Mouse (Mus musculus): ENCODE results near the gene Usp43. TPM values are rescaled to one million over a fixed set of nuclear protein-coding genes. Genes with fewer than 3 reads are reported as not detected.

Usp43 gene
- 1 to 10 TPM; 4.0 to 7.6 TPM for total RNA-seq (2021)

DNA sequence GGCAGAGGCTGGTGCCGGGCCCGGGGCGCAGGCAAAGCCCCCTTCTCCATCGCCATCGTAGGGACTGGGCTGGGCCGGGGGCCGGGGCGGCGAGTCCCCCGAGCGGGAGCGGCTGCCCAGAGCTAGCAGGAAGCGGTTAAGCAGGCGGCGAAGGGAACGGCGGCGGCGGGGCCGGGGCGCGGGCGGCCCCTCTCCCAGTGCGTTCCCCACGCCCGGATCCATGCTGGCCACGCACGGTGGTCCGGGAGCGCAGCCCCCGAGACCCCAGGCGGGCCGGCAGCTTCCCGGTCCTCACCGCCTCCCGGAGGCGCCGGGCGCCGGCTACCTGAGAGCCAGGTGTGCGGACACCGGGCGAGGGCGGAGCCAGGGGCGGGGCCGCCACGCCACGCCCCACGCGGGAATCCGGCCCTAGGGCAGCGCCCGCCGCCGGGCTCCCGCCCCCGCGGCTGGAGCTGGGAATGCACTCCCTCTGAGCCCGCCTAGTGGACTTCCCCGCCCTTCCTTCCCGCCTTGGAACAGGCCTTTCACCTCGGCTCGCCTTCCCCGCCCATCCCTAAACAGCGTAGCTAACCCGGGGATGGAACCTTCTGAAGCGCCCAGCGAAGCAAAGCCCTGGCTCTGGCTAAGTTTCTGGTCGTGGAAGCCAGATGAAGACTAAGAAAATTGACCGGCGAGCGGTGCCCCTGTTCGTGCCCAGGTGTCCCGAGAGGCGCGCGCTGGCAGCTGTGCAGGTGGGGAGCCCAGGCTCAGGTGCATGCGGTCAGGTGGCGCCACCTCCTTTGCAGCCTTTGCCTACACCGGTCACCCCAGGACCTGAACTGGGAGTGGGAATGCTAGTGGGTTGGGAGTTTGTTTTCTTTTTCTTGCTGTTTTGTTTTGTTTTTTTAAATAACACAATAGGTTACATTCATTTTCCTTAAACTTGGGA, at the start of gene Usp43:
Gene Usp43, minus strand, starts transcription at position 327 of the 928 bp plus-strand sequence.
- DNase-seq (ENCODE audit: low spot score in 2 of 2), result peak in 1 of 2 experiments; percentile 17
- intact Hi-C loops (cut with DNase I), result no loop called here

DNA sequence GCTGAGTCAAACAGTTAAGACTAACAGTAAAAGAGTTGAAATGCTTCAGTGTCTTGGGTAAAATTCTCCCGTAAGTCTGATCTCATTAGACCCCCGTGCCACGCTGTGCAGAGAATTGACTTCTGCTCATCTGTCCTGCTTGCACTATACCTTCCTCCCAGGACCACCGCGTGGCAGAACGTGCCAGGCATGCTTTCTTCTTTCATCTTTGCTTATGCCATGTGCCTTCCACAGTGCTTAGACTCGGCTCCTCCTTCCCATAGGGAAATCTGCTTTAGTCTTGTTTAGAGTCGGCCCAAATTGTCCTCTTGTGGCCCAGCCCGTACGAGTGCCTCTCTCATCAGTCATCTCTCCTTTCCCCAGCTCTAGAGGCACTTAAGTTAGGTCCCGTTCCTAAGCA, 45.9 kb upstream of the Usp43 start:
- no peak for DNase-seq (ENCODE audit: low spot score in 2 of 2)
- intact Hi-C loops (cut with DNase I), result no loop called here

DNA sequence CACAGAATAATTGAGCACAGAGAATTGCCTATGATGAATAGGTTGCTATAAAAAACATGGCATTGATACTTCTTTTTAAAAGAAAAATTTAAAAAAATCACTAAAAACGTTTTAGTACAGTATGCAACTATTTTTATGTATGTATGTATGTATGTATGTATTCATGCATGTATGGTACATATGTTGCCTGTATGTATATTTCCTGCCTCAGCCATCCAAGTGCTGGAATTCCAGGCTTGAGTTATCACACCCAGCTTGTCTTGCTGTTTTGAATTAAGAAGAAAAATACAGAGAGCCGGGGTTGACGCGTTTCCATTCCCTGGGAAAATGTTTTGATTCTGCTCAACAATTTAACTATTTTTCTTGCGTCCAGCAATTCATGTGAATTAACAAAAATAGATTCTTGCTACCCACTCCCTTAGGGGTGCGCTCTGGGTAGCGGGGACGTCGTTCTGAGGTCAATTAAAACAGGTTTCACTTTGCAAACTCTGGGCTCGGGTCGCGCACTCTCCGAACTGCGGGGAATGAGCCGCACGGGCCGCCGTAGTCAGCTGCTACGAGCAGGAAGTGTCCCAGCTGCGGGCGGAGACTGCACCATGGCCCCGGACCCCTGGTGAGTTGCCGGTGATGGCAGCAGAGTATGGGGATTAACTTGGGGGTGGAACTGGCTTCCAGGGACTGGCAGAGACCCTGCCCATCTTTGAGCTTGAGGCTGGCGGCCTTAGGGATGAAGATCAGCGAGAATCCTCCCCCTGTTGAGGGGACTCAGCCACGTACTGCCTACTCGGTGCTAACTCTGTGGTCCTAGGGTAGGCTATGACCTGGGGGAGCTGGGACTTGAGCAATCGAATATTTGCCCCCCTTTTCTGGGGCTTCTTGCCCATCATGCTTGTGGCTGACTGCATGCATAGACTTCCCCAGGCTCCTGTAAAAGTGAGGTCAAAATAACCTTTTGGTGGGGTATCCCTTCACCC, 44.2 kb upstream of the Usp43 start, which contains the start of gene Stx8:
Gene Stx8, plus strand, starts transcription at position 289 of the 974 bp plus-strand sequence.
- intact Hi-C loops (cut with DNase I), result no loop called here
- DNase-seq (ENCODE audit: low spot score in 2 of 2), result peak; percentile 92 to 94

DNA sequence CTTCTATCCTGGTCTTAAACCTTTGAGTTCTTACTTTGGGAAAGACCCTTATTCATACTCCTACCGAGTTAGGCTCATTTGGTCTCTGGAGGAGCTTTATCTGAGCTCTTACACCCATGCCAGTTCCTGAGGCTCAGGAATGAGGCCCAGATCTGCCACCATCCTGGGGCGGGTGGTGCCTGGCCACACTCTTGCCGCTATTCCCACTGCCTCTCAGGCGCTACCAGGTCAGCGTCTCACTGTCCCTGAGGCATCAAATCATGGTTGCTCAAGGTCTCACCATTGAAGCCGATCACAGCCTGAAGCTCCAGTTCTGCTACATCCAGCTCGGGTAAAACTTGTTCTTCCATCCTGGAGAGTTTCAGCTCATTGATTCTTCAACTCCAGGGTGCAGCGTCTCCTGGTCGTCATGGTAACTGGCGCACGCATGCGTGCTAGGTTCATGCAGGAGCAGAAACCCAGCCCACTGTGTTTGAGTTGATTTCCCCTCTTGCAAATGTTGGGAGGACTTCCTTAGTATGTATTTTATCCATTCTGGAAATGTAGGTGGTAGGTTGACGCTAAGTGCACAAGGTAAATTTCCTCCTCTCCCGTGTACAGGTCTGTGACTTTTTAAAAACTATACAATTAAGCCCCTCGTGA, 43.4 kb upstream of the Usp43 start, which contains the start of gene Cfap52:
Gene Cfap52, minus strand, starts transcription at position 410 of the 642 bp plus-strand sequence.
- peak; percentile 84 to 90 for DNase-seq (ENCODE audit: low spot score in 2 of 2)
- intact Hi-C loops (cut with DNase I), result no loop called here

DNA sequence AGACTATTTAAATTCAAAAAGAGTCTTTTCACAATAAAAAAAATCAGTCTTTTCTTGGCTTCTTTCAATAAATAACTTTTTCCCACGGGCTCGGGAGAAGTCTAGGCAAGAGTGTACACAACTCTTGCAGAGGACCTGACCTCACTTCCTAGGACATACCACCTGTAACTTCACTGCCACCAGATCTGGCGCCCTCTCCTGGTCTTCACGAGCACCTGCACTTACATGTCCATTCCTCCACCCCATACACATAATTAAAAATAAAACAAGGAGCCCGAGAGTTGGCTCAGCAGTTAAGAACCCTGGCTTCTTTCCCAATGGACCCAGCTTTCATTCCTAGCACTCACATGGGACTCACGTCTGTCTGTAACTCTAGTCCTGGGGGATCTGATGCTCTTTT, 42.2 kb upstream of the Usp43 start:
- intact Hi-C loops (cut with DNase I), result no loop called here
- no peak for DNase-seq (ENCODE audit: low spot score in 2 of 2)

DNA sequence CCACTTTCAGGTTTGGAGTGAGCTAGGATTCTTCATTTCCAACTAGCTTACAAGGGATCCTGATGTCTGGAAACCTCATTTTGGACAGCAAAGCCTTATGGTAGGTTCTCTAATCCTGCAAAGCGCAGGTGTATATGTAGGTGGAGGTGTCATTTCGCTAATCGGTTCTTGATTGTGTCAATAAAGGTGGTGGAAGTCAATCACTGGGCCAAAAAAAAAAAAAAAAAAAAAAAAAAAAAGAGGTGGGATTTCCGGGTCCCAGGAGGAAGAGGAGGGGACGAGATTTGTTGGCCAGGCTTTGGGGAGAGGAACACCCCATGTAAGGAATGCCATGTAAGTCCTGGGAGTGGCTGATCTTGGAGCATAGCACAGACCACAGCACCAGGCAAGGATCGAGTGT, 32.5 kb upstream of the Usp43 start:
- intact Hi-C loops (cut with DNase I), result no loop called here
- no peak for DNase-seq (ENCODE audit: low spot score in 2 of 2)

DNA sequence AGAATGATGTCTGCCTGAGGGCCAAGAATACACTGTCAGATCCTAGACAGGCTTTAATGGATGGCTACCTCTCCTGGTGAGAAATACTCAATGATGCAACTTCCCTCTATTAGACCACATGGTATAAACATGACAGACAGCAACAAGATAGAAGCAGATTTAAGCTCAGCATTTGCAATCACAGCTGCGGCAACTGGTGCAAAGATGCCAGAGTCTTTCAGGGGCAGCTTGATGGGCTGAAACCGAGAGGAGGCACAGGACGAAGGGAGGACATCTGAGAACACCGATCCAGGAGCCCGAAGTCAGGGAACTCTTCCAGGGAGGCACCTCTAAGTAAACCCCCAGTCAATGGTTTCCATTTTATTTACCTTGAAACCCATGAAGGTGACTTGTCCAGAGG, 31.7 kb upstream of the Usp43 start:
- no peak for DNase-seq (ENCODE audit: low spot score in 2 of 2)
- intact Hi-C loops (cut with DNase I), result no loop called here

DNA sequence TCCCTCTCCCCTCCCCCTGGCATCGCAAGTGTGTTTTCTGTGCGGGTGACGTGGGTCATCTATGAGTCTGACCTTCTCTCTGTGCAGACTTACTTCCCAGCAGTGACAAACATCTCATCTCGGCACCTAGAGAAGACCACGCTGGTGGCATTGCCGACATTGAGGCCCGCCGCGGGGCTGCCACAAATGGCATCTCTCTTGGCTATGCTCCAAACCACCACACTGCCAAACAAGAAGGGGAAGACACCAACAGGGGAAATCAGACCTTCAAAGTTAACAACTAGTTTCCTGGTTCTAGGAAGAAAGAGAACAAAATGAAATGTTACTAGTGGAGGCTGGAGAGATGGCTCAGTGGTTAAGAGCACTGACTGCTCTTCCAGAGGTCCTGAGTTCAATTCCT, 27.5 kb upstream of the Usp43 start:
- intact Hi-C loops (cut with DNase I), result no loop called here
- no peak for DNase-seq (ENCODE audit: low spot score in 2 of 2)

DNA sequence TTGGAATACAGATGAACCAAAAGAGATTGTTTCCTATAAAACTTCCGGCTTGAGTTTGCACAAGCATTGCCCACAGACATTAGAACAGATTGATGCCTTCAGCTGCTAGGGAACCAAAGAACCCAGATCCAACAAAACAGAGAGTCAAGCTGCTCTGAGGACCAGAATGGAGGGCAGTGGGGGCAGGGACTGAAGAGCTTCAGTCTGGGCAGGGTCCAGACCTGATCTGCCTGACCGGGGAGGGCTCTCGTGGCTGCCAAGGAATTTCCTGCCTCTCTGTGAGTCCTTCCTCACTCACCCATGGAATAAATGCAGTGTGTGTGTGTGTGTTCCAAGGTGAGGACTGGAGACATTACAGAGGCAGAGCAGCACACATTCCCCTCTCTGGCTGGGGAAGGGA, 26.3 kb upstream of the Usp43 start:
- intact Hi-C loops (cut with DNase I), result no loop called here
- DNase-seq (ENCODE audit: low spot score in 2 of 2), result no peak

DNA sequence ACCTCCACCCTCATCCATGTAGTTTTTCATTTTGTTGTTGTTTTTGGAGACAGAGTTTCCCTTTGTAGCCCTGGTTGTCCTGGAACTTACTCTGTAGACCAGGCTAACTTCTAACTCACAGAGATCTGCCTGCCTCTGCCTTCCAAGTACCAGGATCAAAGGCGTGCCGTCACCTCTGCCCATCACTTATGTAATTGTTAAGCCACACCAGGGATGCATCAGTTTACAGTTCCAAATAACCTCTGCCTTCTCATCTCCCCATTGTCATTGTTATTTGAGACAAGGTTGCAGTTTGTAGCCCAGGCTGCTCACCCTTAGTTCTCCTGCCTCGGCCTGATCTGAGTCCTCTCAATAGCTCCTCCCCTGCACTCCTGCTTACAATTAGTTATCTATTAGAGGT, 10.2 kb upstream of the Usp43 start:
- no peak for DNase-seq (ENCODE audit: low spot score in 2 of 2)
- intact Hi-C loops (cut with DNase I), result no loop called here

DNA sequence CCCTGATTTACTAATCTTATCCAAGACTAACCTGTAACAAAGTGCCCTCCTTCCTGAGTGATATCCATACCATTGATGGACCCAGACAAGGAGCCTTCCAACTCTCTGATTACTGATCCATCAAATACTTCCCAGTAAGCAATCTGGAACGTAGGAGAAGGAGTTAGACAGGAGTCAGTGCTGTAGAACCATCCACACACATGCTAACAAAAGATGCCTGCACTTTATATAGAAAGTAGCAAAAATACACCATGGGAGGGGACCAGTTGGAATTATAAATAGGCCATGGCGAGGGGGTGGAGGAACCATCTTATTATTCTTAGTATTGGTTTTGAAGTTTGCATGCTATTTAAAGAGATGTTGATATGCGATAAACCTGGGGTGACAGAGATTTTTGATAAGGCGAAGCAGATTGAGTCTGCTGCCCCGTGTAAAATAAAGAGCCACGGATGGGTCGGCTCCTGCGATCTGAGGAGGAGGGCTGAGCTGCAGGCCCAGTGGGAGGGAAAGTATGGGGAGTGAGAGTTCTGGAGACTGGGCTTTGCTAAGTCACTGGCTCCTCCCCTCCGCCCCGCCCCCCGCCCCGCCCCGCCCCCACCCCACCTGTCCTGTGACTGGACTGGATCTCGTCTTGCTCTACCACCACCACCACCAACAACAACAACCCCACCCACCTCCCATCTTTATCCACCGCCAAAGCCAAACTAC, 4.5 kb upstream of the Usp43 start:
- peak; percentile 19 to 60 for DNase-seq (ENCODE audit: low spot score in 2 of 2)
- intact Hi-C loops (cut with DNase I), result loop anchor here (2.0 kb wide), 1 partner anchor 106 kb away; no protein-coding TSS in a partner anchor

DNA sequence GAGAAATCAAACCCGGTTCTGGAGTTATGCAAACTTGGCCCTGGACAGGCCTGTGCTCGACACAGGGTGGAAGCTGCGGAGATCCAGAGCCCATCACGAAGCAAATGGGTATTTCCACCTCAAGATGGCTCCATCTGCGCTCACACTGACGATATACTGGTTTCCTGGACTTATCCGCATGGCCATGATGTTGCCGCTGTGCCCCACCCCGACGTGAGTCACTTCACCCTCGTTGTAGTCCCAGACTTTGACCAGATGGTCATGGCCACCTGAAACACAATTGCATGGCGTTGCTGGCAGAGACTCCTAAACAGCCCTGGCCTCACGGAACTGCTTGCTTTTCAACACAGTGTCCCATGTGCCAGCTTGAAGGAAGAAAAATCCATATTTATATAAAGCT, 3.0 kb upstream of the Usp43 start:
- DNase-seq (ENCODE audit: low spot score in 2 of 2), result peak in 1 of 2 experiments; percentile 63
- intact Hi-C loops (cut with DNase I), result no loop called here

DNA sequence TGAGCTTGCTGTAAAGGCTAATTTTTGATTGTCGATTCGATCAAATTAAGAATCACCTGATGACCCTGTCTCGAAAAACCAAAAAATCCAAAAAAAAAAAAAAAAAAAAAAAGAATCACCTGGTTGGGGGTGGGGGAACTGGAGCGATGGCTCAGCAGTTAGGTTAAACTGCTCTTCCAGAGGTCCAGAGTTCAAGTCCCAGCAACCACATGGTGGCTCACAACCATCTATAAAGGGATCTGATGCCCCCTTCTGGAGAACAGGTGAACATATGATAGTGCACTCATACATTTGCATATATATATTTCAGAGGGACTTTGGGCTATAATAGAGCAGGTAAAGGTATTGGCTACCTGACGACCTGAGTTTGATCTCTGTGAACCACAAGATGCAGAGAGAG, 1.8 kb upstream of the Usp43 start:
- no peak for DNase-seq (ENCODE audit: low spot score in 2 of 2)
- intact Hi-C loops (cut with DNase I), result no loop called here

DNA sequence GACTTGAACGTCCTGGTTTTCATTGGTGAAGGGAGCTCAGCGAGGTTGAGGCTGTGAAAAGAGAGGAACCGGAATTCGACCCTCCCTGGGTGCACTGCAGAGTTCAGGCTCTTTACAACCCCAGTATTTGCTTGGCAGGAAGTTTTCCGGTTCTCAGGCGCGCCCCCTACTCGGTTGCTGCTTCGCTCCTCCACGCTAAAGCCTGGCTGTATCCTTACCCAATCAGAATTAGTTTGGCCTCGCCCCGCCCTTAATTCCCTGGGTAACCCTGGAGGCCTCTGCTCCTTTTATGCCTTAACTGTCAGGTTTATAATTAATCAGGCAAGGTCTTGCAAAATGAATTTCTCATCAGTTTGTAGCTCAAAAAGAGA, 787 bp upstream of the Usp43 start:
- peak in 1 of 2 experiments; percentile 67 for DNase-seq (ENCODE audit: low spot score in 2 of 2)
- intact Hi-C loops (cut with DNase I), result no loop called here

DNA sequence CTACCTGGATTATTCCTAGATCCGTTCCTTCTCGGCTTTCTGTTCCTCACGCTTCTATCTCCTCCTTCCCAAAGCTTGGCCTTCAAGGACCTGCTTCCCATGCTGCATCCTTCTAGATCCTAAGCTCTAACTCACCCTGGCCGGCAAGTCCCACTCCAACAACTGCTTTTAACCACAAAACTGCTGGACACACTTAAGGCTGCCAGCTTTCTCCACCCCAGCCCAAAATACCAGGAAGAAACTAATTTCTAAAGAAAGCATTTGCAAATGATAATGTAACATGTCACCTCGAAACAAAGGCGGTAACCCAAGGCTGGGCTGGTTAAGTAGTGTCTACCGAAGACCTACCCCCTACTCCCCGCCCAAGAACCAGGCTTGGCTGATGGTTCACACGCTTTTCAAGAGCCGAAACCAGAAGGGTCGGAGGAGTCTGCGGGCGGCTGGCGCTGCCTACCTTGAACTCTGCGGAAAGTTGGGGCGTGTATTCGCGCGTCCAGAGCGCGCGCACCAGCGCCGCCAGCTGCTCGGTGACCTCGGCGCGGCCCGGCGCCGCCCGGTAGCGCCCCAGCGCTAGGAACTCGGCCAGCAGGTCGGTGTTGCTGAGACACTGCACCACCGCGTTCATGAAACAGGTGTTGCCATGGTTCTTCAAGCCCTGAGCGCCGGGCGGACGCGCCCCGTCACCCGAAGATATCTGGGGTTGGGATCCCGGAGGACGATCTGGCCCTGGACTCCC, 694 bp downstream of the Usp43 start:
- intact Hi-C loops (cut with DNase I), result no loop called here
- DNase-seq (ENCODE audit: low spot score in 2 of 2), result peak; percentile 18 to 39

DNA sequence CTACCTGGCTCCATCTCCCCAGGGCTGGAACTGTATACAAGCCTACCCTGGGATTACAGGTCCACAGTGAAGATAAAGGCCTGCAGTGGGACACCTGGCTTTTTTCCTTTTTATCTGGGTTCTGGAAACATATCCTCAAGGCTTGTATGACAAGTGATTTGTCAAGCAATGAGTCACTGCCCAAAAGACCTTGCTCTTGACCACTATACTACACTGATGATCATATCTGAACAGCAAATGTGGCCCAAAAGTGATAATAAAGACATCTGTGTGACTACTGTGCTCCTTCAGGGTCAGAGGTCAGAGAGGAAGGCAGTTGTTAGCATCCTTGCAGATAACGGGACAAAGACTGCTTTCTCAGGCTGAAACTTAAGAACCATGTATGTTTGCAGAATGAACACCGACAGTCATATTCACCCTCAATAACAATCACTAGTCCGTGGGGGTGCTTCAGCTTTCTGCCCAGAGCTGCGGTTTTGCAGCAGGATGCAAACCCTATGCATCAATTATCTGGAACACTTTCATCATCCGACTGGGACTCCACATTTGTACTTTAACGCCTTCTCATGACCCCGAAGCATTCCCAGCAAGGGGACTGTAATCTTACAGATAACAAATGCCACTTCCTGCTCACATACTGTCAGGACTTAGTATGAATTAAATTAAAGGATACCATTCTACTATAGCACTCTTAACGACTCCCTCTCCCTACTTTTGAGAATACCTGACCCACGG, 1.6 kb downstream of the Usp43 start:
- no peak for DNase-seq (ENCODE audit: low spot score in 2 of 2)
- intact Hi-C loops (cut with DNase I), result no loop called here

DNA sequence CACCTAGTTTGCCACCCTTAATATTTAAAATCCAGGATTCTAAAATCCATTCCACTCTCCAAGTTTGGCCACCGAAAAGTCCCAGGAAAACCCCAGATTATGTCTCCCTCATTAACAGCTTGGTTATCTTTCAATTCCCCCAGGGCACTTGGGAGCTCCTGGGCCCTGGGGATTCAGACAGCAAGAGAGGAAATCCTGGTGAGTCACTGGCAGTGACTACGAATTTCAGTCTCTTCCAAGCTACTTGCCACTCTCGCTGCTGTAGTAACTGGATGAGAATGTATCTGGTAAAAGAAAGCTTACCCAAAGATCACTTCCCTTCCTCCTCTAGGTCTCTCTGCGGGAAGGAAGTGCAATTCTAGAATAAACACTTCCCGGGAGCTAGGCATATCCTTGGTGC, 2.4 kb downstream of the Usp43 start:
- intact Hi-C loops (cut with DNase I), result no loop called here

DNA sequence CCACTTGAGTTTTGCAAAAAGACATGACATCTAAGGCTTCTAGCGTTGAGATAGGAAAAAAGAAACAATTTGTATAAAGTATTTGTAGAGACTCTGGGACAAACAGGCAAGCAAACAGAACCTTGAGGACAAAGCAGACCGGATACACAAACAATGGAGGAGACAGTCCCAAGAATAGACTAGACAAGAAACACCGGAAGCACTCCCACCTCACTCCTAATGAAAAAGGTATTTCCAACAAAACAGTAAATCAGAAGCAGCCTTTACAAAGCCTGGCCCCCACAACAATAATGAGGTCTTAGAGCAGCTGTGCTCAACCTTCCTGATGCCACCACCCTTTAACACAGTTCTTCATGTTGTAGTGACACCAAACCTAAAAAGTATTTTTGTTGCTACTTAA, 4.8 kb downstream of the Usp43 start:
- DNase-seq (ENCODE audit: low spot score in 2 of 2), result no peak
- intact Hi-C loops (cut with DNase I), result no loop called here

More for the DNA sequence above, 2.4 kb downstream of the Usp43 start:
- DNase-seq (ENCODE audit: low spot score in 2 of 2), result peak in 1 of 2 experiments; percentile 53
